Mouse (Mus musculus): ENCODE measurements around the gene E2f6. TPM values are rescaled to one million over a fixed set of nuclear protein-coding genes. Genes with fewer than 3 reads are reported as not detected.

Gene E2f6
- polyA plus RNA-seq, 1 experiment from 2014 or later: 38.4 TPM

DNA sequence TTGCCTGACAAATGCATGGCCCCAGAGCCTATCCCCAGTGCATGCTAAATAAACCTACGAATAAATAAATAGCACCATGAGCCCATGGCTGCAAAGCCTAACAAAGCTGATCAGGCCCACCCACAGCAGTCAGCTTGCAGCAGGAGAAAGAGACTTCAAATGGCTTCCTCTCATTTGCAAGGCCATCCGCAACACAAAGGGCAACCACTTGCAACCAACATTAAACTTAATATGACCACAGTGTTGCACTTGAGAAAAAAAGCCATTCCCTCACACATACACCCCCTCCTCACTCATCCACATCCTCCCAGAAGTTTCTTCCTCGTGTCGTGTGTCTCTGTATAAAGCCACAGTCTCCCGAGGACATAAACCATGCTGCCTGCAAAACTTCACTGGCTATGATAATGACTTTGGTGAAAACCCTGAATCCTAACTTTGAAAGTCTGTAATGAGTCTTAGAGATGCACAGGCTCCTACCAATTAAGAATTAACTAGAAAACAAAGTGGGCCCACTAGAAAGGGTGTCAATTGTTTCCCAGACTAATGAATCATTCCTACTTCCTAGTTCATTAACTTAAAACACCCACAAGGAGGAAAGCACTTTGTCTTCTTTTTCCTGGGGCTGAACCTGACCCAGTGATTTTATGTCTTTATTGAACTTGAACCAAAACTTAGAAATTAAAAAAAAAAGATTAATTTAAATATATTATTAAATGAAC is 7.4 kb upstream of the E2f6 start:
- ATAC-seq (ENCODE audit: borderline replicate concordance, extremely low read depth, low FRiP score, low TSS enrichment): no peak
- Histone ChIP-seq H3K27me3 (peaks cover 27% of the 10 kb centered on the region), H3K36me3 (no peaks in the 10 kb centered on the region), H3K4me2 (no peak overlapping the region), H3K9me3 (no peaks in the 10 kb centered on the region), H3K27ac (no peak overlapping the region), H3K4me1 (peaks cover 7% of the 10 kb centered on the region), H3K9ac (no peak overlapping the region), H3K4me3 (no peak overlapping the region)
- WGBS: 36% methylated on average over 5 of the region's 5 CpGs

DNA sequence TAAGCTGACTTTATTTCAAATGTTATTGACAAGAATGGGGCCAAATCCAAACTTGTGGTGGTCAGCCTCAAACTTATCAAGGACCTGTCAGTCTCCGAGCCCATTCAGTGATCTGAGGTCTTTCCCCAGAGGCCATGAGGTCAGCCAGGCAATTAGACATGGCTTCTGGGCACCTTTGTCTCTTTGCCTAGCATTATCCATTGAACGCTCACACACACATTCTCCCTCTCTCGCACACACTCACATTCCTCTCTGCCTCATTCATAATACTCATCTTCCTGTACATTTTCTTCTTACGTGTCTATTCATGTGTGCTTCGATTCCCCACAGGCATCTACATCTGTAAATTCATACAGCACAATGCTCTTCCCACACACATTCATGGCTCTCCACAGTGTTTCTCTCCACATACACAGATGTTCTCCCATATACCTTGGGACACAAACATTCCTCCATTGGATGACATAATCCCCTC is 6.8 kb upstream of the E2f6 start:
- H3K27me3 ChIP-seq: peaks cover 28% of the 10 kb centered on the region
- H3K4me2 ChIP-seq: no peak overlapping the region
- 69% methylated on average over 5 of the region's 5 CpGs for WGBS
- no peaks in the 10 kb centered on the region for H3K9me3 ChIP-seq
- H3K27ac ChIP-seq: no peak overlapping the region
- no peak for ATAC-seq (ENCODE audit: borderline replicate concordance, extremely low read depth, low FRiP score, low TSS enrichment)
- H3K4me3 ChIP-seq: no peak overlapping the region
- peaks cover 7% of the 10 kb centered on the region for H3K4me1 ChIP-seq
- H3K9ac ChIP-seq: no peak overlapping the region
- H3K36me3 ChIP-seq: no peaks in the 10 kb centered on the region

DNA sequence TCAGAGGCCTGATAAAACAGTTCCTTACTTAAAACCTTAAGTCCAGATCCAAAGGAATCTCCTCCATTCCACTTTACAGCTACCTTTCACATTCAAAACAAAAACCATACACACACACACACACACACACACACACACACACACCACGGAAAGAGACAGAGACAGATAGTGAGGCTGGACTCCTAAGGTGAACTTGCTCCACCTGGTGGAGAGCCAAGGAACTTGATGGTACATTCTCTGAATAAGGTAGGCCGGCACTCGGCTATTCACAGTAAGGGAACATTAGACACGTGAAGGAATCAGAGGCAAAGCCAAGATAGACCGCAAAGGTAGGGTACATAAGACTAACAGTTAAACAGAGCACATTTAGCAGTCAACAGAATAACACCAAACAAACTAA is 5.3 kb upstream of the E2f6 start:
- Histone ChIP-seq H3K4me3 (no peak overlapping the region), H3K9me3 (no peaks in the 10 kb centered on the region)

DNA sequence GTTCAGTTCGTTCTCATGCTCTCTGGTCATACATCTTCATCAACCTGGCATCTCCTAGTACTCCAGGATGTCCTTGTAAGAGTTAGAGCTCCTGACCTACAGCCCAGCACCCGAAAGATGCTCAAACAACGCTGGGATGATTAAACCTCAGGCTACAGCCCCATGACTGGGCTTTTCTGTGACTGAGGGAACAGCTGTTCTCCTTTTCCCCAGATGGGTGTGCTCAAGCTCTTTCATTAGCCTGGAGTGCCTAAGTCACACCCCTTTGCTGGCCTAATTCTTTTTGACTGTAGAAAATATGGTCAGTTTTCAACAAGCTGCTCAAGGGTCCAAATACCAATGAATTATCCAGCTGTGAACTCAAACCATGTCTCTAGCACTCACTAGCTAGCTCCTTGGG is 2.7 kb upstream of the E2f6 start:
- H3K36me3 ChIP-seq: no peaks in the 10 kb centered on the region
- no peak overlapping the region for H3K27ac ChIP-seq
- H3K9ac ChIP-seq: no peak overlapping the region
- H3K4me2 ChIP-seq: no peak overlapping the region
- H3K27me3 ChIP-seq: peaks cover 32% of the 10 kb centered on the region; the same call in 1 of the 2 replicates
- H3K9me3 ChIP-seq: no peaks in the 10 kb centered on the region
- no peak overlapping the region for H3K4me3 ChIP-seq
- ATAC-seq (ENCODE audit: borderline replicate concordance, extremely low read depth, low FRiP score, low TSS enrichment): peak; percentile 41; the same call in 1 of the 2 replicates
- H3K4me1 ChIP-seq: peaks cover 18% of the 10 kb centered on the region
- WGBS: 27% methylated on average over 3 of the region's 3 CpGs

More for the DNA sequence above, 5.3 kb upstream of the E2f6 start:
- Histone ChIP-seq H3K9ac (no peak overlapping the region), H3K27me3 (peaks cover 32% of the 10 kb centered on the region; the same call in 1 of the 2 replicates), H3K4me1 (peaks cover 4% of the 10 kb centered on the region), H3K27ac (no peak overlapping the region), H3K4me2 (no peak overlapping the region), H3K36me3 (no peaks in the 10 kb centered on the region)
- peak; percentile 46; the same call in 1 of the 2 replicates for ATAC-seq (ENCODE audit: borderline replicate concordance, extremely low read depth, low FRiP score, low TSS enrichment)
- WGBS: 6% methylated on average over 5 of the region's 5 CpGs

DNA sequence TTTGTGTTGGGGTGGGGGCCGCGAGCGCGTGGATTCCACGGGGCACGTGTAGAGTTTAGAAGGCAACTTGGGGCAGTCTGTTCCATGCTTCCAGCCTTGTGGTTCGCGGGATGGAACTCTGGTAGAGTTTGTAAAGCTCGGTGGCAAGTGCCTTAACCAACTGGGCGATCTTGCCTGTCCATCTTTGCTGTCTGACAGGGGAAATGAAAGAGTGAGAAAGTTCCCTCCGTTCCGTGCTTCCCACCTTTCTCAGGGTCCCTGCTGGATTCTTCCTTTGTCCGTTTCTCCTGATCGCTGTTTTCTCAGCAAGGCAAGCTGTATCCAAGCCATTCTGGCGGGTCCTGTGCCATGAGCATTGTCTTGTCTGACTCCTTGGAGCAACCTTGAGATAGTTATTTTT is 714 bp downstream of the E2f6 start:
- no peaks in the 10 kb centered on the region for H3K9me3 ChIP-seq
- peak overlapping the region; percentile 56; the same call in 1 of the 2 replicates for H3K27ac ChIP-seq
- peak; percentile 16; the same call in 1 of the 2 replicates for ATAC-seq (ENCODE audit: borderline replicate concordance, extremely low read depth, low FRiP score, low TSS enrichment)
- H3K4me3 ChIP-seq: peak overlapping the region; percentile 83
- peak overlapping the region; percentile 89 for H3K4me2 ChIP-seq
- H3K27me3 ChIP-seq: peaks cover 23% of the 10 kb centered on the region; the same call in 1 of the 2 replicates
- H3K4me1 ChIP-seq: peaks cover 18% of the 10 kb centered on the region
- 2% methylated on average over 15 of the region's 15 CpGs for WGBS
- peak overlapping the region; percentile 81 for H3K9ac ChIP-seq
- H3K36me3 ChIP-seq: peaks cover 9% of the 10 kb centered on the region; the same call in 1 of the 2 replicates

DNA sequence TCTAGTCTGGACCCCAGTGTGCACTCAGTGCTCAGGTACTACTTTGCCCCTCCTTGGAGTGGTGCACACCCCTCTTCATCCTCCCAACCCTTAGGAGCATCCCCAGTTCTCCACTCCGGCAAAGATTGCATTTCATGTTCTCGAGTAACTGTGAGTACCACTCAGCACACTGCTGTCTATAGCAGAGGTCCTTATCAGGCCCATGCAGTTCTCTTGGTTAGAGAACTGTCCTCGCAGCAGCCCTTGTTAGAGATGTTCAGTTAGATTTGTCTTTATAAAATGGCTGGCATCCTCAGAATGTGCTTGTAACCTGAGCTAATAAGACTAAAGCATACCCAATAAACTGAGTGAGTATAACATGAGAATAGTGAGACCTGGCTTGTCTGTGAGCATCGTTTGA is 6.4 kb downstream of the E2f6 start:
- Histone ChIP-seq H3K9ac (no peak overlapping the region), H3K27me3 (no peaks in the 10 kb centered on the region), H3K4me2 (no peak overlapping the region), H3K9me3 (no peaks in the 10 kb centered on the region), H3K27ac (no peak overlapping the region), H3K4me3 (no peak overlapping the region), H3K4me1 (peaks cover 9% of the 10 kb centered on the region), H3K36me3 (peaks cover 62% of the 10 kb centered on the region)
- WGBS: 86% methylated on average over 4 of the region's 4 CpGs
- ATAC-seq (ENCODE audit: borderline replicate concordance, extremely low read depth, low FRiP score, low TSS enrichment): no peak

DNA sequence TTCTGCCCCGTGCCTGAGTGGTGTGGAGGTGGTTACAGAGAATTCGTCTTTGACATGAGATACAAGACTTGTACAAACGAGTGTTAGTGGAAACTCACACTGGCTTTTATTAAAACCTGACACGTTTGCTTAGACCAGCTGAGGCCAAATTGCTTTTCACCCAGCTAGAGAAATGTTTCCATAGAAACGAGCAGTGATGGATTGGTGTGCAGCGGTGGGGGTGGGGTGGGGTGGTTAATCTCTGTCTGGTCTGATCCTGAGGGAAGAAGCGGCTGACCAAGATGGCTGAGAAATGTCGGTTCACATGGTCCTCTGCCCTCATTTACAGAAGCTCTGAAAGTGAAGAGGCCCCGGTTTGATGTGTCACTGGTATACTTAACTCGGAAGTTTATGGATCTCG is 7.8 kb downstream of the E2f6 start:
- Histone ChIP-seq H3K27ac (no peak overlapping the region), H3K36me3 (peaks cover 73% of the 10 kb centered on the region), H3K27me3 (no peaks in the 10 kb centered on the region), H3K9ac (no peak overlapping the region), H3K4me1 (no peaks in the 10 kb centered on the region), H3K9me3 (no peaks in the 10 kb centered on the region), H3K4me3 (no peak overlapping the region), H3K4me2 (no peak overlapping the region)
- no peak for ATAC-seq (ENCODE audit: borderline replicate concordance, extremely low read depth, low FRiP score, low TSS enrichment)
- 44% methylated on average over 11 of the region's 11 CpGs for WGBS

DNA sequence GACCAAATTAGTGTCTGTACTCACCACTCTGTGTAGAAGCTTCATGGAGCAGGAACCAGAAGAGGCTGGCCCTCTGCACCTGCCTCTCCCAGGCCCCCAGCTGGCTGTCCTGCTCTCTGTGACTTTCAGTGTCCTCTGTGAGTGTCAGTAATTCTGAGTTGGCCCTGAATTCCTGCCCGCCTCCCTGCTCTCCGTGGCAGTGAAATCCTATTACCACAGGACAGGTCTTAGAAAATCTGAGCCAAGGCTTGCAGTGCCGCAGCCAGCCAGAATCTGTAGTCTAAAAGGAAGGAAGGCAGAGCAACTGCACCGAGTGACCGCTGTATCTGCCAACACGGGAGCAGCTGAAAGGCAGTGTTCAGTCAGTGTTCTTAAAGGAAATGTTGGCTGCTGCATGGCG is 10.0 kb downstream of the E2f6 start:
- Histone ChIP-seq H3K4me1 (no peaks in the 10 kb centered on the region), H3K36me3 (peaks cover 87% of the 10 kb centered on the region)
- WGBS: 80% methylated on average over 7 of the region's 7 CpGs

DNA sequence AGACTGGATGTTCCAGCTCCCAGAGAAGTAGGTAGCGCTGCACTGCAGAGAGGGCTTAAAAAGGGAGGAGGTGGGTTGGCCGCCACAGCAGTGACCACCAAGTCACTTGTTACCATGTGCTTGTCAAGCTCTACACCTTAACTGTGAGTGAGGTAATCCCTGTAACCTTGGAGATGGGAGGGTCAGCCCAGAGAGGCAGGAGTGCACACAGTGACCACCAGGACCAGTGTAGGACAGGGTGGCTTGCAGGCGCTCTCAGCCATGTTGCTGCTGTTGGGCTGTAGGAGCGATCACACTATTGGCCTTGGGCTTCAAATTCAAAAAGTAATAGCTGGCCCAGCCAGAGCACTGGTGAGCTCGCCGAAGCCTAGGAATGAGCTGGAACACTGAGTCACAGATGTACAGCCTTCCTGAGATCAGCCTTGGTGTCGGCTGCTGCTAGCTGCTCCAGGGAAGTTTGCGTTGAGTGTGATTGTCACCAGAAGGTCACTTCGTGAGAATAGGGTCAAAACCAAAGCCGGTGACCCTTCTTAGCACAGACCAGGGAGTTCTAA is 11.5 kb downstream of the E2f6 start:
- no peak for ATAC-seq (ENCODE audit: borderline replicate concordance, extremely low read depth, low FRiP score, low TSS enrichment)
- no peak overlapping the region for H3K4me2 ChIP-seq
- no peak overlapping the region for H3K4me3 ChIP-seq
- H3K27me3 ChIP-seq: no peaks in the 10 kb centered on the region
- peaks cover 83% of the 10 kb centered on the region for H3K36me3 ChIP-seq
- 92% methylated on average over 10 of the region's 10 CpGs for WGBS
- H3K9me3 ChIP-seq: no peaks in the 10 kb centered on the region
- H3K9ac ChIP-seq: no peak overlapping the region
- no peak overlapping the region for H3K27ac ChIP-seq
- no peaks in the 10 kb centered on the region for H3K4me1 ChIP-seq

More for the DNA sequence above, 10.0 kb downstream of the E2f6 start:
- Histone ChIP-seq H3K27me3 (no peaks in the 10 kb centered on the region), H3K4me2 (no peak overlapping the region), H3K4me3 (no peak overlapping the region), H3K9ac (no peak overlapping the region), H3K27ac (no peak overlapping the region), H3K9me3 (no peaks in the 10 kb centered on the region)
- no peak for ATAC-seq (ENCODE audit: borderline replicate concordance, extremely low read depth, low FRiP score, low TSS enrichment)

DNA sequence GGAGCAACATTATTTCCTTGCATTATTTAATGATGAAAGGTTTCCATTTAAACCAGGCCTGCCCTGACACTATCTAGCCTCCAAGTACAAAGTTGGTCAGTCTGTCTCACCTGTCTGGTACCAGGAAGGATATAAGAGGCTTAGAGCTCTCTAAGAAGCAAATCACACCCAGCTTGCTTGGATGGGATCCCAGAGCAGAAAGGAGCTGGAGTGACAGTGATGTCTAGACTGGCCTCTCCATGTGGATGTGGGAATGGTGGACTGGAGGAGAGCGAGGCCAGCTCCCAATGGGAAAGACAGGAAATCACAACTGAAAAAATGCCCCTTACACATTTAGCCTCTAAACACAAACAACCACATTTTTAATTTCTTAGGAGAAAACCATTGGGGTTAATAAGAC is 12.9 kb downstream of the E2f6 start:
- no peak for ATAC-seq (ENCODE audit: borderline replicate concordance, extremely low read depth, low FRiP score, low TSS enrichment)
- no peak overlapping the region for H3K4me2 ChIP-seq
- H3K9ac ChIP-seq: no peak overlapping the region
- H3K36me3 ChIP-seq: peaks cover 75% of the 10 kb centered on the region
- H3K4me3 ChIP-seq: no peak overlapping the region
- 73% methylated on average over 1 of the region's 1 CpGs for WGBS
- no peaks in the 10 kb centered on the region for H3K27me3 ChIP-seq
- no peaks in the 10 kb centered on the region for H3K9me3 ChIP-seq
- H3K27ac ChIP-seq: no peak overlapping the region
- no peaks in the 10 kb centered on the region for H3K4me1 ChIP-seq

DNA sequence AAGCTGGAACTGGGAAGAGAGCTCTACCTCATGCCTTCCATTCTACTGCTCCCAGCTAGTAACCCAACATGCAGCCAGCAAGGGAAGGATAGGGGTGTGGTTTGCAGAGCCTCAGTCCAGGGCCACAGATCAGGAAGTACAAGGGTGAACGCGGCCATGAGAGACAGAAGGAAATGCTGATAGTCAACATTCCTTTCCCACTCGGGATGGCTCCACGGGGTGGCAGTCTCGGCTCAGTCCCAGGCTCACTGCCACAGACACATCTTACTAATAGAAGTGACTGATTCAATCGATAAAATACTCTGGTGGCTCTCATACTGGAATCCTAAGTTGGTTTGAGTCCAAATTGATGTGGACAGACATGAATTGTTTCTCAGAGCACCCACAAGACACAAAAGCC is 17.7 kb downstream of the E2f6 start:
- ATAC-seq (ENCODE audit: borderline replicate concordance, extremely low read depth, low FRiP score, low TSS enrichment): no peak; the same call in 1 of the 2 replicates
- Histone ChIP-seq H3K4me1 (no peaks in the 10 kb centered on the region), H3K9me3 (no peaks in the 10 kb centered on the region), H3K9ac (no peak overlapping the region), H3K27me3 (no peaks in the 10 kb centered on the region), H3K4me3 (no peak overlapping the region), H3K27ac (no peak overlapping the region), H3K36me3 (peaks cover 29% of the 10 kb centered on the region), H3K4me2 (no peak overlapping the region)
- WGBS: 44% methylated on average over 6 of the region's 6 CpGs

DNA sequence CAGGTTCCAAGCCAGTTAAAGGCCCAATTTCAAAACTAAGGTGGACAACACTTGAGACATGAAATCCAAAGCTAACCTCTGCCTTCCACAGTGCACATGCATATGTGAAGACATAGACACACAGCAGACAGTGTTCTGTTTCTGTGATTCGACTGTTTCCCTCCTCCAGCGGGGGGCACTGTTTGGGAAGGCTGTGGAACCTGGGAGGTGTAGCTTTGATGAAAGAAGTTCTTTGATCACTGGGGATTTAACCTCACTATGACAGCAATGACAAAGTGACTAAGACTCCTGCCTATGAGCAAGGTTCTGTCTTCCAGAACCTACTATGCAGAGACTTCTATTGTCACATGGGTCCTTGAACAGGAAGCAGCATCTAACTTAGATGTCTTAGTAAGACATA is 19.0 kb downstream of the E2f6 start:
- Histone ChIP-seq H3K4me3 (no peak overlapping the region), H3K27ac (no peak overlapping the region), H3K4me2 (no peak overlapping the region), H3K9me3 (no peaks in the 10 kb centered on the region), H3K4me1 (no peaks in the 10 kb centered on the region), H3K27me3 (no peaks in the 10 kb centered on the region), H3K36me3 (peaks cover 19% of the 10 kb centered on the region), H3K9ac (no peak overlapping the region)
- ATAC-seq (ENCODE audit: borderline replicate concordance, extremely low read depth, low FRiP score, low TSS enrichment): no peak
- WGBS: 76% methylated on average over 2 of the region's 2 CpGs

Measured in lung, embryonic 15.5 days (tissue).